Mouse (Mus musculus): ENCODE data around the gene Dctn2.
A peak's percentile ranks its signal among the peaks of the same experiment; 100 is the strongest.
"Not testable (repeated sequence)": the region's sequence is repeated elsewhere in the genome, so short reads cannot be mapped to it uniquely, and the experiment has no call there.

The Dctn2 gene

GRCm38 (mm10) chr10:127314950-127315349 lies 48.8 kb downstream of the Dctn2 start:
- DNase-seq (ENCODE audit: low spot score), result not testable (repeated sequence)

GRCm38 (mm10) chr10:127317277-127317676 lies 51.1 kb downstream of the Dctn2 start:
- DNase-seq (ENCODE audit: low spot score), result no peak

GRCm38 (mm10) chr10:127318009-127318408 lies 51.8 kb downstream of the Dctn2 start:
- no peak for DNase-seq (ENCODE audit: low spot score)

GRCm38 (mm10) chr10:127319969-127320368 lies 53.8 kb downstream of the Dctn2 start:
- no peak for DNase-seq (ENCODE audit: low spot score)

- no peak for DNase-seq (ENCODE audit: low spot score)
Observed at GRCm38 (mm10) chr10:127321621-127322020, 55.5 kb downstream of the Dctn2 start, which contains the start of gene Arhgap9. Gene Arhgap9, plus strand, starts transcription at chr10:127321964.

GRCm38 (mm10) chr10:127322178-127322577 lies 56.0 kb downstream of the Dctn2 start:
- no peak for DNase-seq (ENCODE audit: low spot score)

- no peak for DNase-seq (ENCODE audit: low spot score)
Observed at GRCm38 (mm10) chr10:127322669-127323068, 56.5 kb downstream of the Dctn2 start.

GRCm38 (mm10) chr10:127323131-127323855 lies 57.1 kb downstream of the Dctn2 start:
- DNase-seq (ENCODE audit: low spot score), result no peak

- peak; percentile 74 for DNase-seq (ENCODE audit: low spot score)
Observed at GRCm38 (mm10) chr10:127324495-127324894, 58.3 kb downstream of the Dctn2 start.

- DNase-seq (ENCODE audit: low spot score), result no peak
Observed at GRCm38 (mm10) chr10:127325454-127326016, 59.4 kb downstream of the Dctn2 start.

- no peak for DNase-seq (ENCODE audit: low spot score)
Observed at GRCm38 (mm10) chr10:127326017-127326801, 60.0 kb downstream of the Dctn2 start.

GRCm38 (mm10) chr10:127326828-127327227 lies 60.7 kb downstream of the Dctn2 start:
- DNase-seq (ENCODE audit: low spot score), result no peak

GRCm38 (mm10) chr10:127327461-127328145 lies 61.4 kb downstream of the Dctn2 start:
- no peak for DNase-seq (ENCODE audit: low spot score)

GRCm38 (mm10) chr10:127330212-127330611 lies 64.0 kb downstream of the Dctn2 start:
- no peak for DNase-seq (ENCODE audit: low spot score)
